Mouse (Mus musculus) C2C12 (cell line): ENCODE measurements around the gene Apol9b. TPM values are rescaled to one million over a fixed set of nuclear protein-coding genes. Genes with fewer than 3 reads are reported as not detected.

Source experiments
- H3K27me3 ChIP-seq: one replicate; pipeline ENCODE4 v1.6.1; 2011; ENCODE audit not compliant: control insufficient read depth, insufficient read depth, insufficient read length
- H3K36me3 ChIP-seq: one replicate; pipeline ENCODE4 v1.6.1; 2011; ENCODE audit not compliant: control insufficient read depth, insufficient read depth
- H3K4me3 ChIP-seq: one replicate; pipeline ENCODE4 v1.5.1; 2011; ENCODE audit warnings: mild to moderate bottlenecking, control low read depth; ENCODE audit not compliant: poor library complexity, insufficient read depth, severe bottlenecking
- H3K79me2 ChIP-seq: one replicate; pipeline ENCODE4 v1.6.1; 2011; ENCODE audit not compliant: control insufficient read depth, insufficient read depth
- H3K79me3 ChIP-seq: one replicate; pipeline ENCODE4 v1.6.1; 2011; ENCODE audit warnings: low read depth, control low read depth
- H3ac ChIP-seq: one replicate; pipeline ENCODE3; 2011; ENCODE audit warnings: low read depth; ENCODE audit not compliant: control insufficient read depth, insufficient read length
- CEBPB ChIP-seq: IDR thresholded peaks from one replicate; pipeline ENCODE4 v1.6.1; 2011; ENCODE audit warnings: low read depth, mild to moderate bottlenecking, control low read depth, moderate library complexity
- CTCF ChIP-seq: IDR thresholded peaks from one replicate; pipeline ENCODE4 v1.5.1; 2011; ENCODE audit not compliant: control insufficient read depth, insufficient read depth, insufficient read length
- FOSL1 ChIP-seq: IDR thresholded peaks from one replicate; pipeline ENCODE4 v1.8.0; 2011; ENCODE audit warnings: mild to moderate bottlenecking, low read length; ENCODE audit not compliant: poor library complexity, insufficient read depth, severe bottlenecking
- MAX ChIP-seq: IDR thresholded peaks from one replicate; pipeline ENCODE4 v1.6.1; 2011; ENCODE audit warnings: mild to moderate bottlenecking, control low read depth
- MYOD1 ChIP-seq: IDR thresholded peaks from one replicate; pipeline ENCODE4 v1.6.1; 2011; ENCODE audit warnings: low read depth; ENCODE audit not compliant: control insufficient read depth, insufficient read length
- MYOG ChIP-seq: IDR thresholded peaks from one replicate; pipeline ENCODE4 v1.6.1; 2011; ENCODE audit not compliant: control insufficient read depth, insufficient read length; ENCODE audit errors: extremely low read depth
- USF1 ChIP-seq: IDR thresholded peaks from one replicate; pipeline ENCODE4 v1.6.1; 2011; ENCODE audit warnings: low read depth, mild to moderate bottlenecking, control low read depth, moderate library complexity
- polyA plus RNA-seq: library from polyadenylated mRNA; unstranded; fragments of >200 nt; fragmentation: generic; extraction: Trizol; gene quantifications from one replicate; pipeline ENCODE4 v1.2.1, GENCODE M21; 2012; ENCODE audit warnings: missing spikeins

Apol9b gene
- polyA plus RNA-seq, 1 experiment: 49.1 TPM

DNA sequence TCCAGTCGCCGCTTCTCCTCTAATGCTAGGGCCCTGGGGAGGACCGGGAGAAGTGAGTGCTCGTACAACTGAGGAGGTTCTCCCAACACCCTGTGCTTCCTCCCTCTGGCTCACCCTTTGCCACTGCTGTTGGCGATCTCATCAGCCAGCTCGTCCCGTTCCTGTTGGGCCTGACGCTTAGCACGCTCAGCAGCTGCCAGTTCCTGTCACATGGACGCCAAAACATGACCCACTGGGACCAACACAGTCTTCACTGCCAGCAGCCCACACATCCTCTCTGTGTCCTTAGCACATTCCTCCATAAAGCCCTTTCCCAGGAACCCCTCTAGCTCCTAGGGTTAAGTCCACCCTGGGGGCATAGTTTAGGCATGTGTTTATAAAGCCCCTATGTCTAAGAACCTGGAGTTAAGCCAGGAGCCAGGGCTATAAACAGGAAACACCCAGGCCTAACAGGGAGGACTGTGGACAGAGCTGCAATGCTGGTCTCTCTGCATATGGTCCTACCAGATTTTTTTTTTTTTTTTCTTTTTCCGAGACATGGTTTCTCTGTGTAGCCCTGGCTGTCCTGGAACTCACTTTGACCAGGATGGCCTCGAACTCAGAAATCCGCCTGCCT is 35.7 kb downstream of the Apol9b start:
- Histone ChIP-seq H3K4me3 (no peak overlapping the region), H3ac (peak overlapping the region; percentile 10), H3K79me3 (peaks cover 2% of the 10 kb centered on the region), H3K27me3 (no peaks in the 10 kb centered on the region), H3K79me2 (peaks cover 31% of the 10 kb centered on the region), H3K36me3 (peaks cover 99% of the 10 kb centered on the region)
- TF ChIP-seq FOSL1 (no peak), MYOD1 (peak; percentile 38)

DNA sequence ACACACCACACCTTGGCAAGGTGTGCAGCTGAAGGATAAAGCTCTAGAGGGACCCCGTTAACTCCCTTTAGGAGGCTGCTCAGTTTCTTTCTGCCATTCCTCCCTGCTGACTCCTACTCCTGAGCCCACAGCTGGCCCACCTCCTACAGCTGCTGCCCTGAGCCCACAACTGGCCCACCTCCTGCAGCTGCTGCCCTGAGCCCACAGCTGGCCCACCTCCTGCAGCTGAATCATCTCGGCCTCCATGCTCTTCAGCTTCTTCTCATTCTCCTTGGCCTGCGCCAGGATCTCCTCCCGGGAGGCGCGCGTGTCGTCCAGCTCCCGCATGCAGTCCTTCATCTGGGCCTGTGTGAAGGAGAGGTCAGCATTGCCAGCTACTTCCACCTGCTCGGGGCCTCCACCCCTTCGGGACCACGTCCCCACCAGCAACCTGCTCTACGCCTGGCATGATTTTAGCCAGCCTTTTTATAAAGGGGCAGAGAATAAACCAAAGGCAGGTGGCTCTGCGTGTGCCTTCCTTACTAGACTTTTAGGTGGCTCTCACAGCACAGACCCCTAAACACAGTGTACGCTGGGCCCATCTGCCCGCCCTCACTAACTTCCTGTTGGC is 36.8 kb downstream of the Apol9b start:
- H3ac ChIP-seq: no peak overlapping the region
- H3K27me3 ChIP-seq: no peaks in the 10 kb centered on the region
- peaks cover 100% of the 10 kb centered on the region for H3K36me3 ChIP-seq

DNA sequence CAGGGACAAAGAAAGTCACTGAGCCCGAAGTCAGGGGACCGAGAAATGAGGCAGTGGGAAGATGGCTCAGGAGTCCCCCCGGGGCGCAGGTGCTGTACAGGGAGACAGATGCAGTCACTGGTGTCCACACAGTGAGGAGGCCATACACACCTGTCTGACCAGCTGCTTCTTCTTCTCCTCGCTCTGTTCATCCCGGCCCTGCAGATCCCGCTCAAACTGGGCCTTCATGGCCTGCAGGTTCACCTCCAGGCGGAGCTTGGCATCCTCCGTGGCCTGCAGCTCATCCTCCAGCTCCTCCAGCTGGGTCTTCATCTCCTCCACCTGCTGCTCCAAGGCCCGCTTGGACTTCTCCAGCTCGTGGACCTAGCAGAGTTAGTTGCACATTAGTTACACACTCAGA is 38.1 kb downstream of the Apol9b start:
- TF ChIP-seq CEBPB: no peak
- TF ChIP-seq MYOG: no peak
- no peak for TF ChIP-seq MAX
- no peak for TF ChIP-seq USF1
- no peak for TF ChIP-seq CTCF
- TF ChIP-seq FOSL1: no peak
- TF ChIP-seq MYOD1: no peak
- Histone ChIP-seq H3K79me3 (peaks cover 2% of the 10 kb centered on the region), H3K27me3 (no peaks in the 10 kb centered on the region), H3K79me2 (peaks cover 49% of the 10 kb centered on the region), H3K36me3 (peaks cover 100% of the 10 kb centered on the region), H3K4me3 (no peak overlapping the region), H3ac (no peak overlapping the region)

More for the DNA sequence above, 36.8 kb downstream of the Apol9b start:
- TF ChIP-seq CEBPB (no peak), MYOD1 (peak; percentile 85), MAX (no peak)
- peaks cover 37% of the 10 kb centered on the region for H3K79me2 ChIP-seq
- no peak overlapping the region for H3K4me3 ChIP-seq
- H3K79me3 ChIP-seq: peaks cover 2% of the 10 kb centered on the region

DNA sequence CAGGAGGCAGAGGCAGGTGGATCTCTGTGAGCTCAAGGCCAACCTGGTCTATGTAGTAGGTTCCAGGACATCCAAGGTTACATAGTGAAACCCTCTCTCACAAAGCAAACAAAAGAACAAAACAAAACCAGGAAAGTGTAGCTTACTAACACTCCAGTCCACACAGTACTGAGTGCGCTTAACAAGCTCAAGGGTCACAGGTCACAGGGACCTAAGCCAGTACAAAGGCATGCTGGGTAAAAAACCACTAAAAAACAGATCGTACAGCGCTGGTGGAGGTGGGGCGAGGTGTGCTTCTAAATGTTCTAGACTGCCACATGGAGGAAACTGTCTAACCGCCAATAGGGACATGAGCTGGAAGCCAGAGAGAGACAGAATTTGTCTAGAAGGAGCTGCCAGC is 41.5 kb downstream of the Apol9b start:
- no peak overlapping the region for H3ac ChIP-seq
- H3K4me3 ChIP-seq: no peak overlapping the region
- no peak for TF ChIP-seq CEBPB
- TF ChIP-seq FOSL1: no peak
- no peak for TF ChIP-seq MYOG
- TF ChIP-seq MYOD1: no peak
- TF ChIP-seq USF1: no peak
- no peak for TF ChIP-seq CTCF
- TF ChIP-seq MAX: no peak
- H3K79me3 ChIP-seq: peaks cover 8% of the 10 kb centered on the region
- H3K36me3 ChIP-seq: peaks cover 100% of the 10 kb centered on the region
- H3K27me3 ChIP-seq: no peaks in the 10 kb centered on the region
- peaks cover 75% of the 10 kb centered on the region for H3K79me2 ChIP-seq

DNA sequence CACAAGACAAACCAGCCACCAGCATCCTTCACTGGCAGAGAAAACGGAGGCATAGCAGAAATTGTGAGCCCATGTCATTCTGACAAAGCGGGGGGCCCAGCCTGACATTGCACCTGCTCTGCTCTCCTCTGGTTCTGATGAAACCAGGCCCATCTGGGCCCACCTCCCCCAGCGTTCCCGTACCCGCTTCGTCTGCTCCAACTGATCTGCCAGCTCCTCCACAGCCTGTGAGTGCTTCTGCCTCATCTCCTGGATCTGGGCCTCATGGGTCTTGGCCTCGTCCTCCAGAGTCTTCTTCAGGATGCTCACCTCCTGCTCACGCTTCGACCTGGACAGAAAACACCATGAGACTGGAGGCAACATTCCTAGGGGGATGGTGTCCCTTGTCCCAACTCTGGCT is 42.1 kb downstream of the Apol9b start:
- peaks cover 100% of the 10 kb centered on the region for H3K36me3 ChIP-seq
- no peak overlapping the region for H3ac ChIP-seq
- peaks cover 75% of the 10 kb centered on the region for H3K79me2 ChIP-seq
- TF ChIP-seq CTCF (no peak), CEBPB (no peak), MYOD1 (no peak), MAX (no peak), FOSL1 (no peak), USF1 (no peak), MYOG (no peak)
- no peaks in the 10 kb centered on the region for H3K27me3 ChIP-seq
- no peak overlapping the region for H3K4me3 ChIP-seq
- H3K79me3 ChIP-seq: peaks cover 8% of the 10 kb centered on the region

DNA sequence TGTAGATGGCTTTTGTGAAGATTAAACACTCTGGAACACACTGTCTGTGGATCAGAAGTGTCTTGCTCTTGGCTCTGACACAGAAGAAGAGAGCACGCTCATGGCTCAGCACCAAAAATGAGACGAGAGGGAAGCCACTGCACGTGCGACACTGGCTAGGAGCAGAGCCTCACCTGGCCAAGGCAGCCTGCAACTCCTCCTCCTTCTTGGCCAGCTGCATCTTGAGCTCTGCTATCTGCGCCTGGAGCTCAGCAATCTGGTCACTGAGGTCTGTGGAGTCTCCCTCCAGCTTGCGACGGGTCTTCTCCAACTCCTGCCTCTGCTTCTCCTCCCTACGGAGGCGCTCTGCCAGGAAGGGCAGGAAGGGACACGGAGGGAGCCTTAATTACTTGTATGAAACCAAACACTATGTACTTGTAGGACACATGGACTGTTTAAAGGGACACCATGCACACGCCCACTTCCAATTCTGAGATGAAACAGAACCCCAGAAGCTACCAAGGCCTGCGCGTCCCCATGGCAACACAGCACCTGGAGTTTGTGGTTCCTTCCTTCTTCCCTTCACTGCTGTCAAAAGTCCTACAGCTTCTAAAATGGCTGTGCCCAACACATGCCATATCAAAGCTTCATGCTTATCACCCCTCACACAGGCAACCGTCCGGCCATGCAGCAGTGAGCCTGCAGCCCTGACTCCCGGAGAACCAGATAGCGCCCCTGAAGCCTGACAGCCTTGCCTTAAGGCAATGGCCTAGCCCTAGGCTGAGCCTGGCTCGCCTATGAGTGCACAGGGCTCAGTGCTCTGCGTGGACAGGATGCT is 44.5 kb downstream of the Apol9b start:
- H3K27me3 ChIP-seq: no peaks in the 10 kb centered on the region
- H3K79me3 ChIP-seq: peaks cover 6% of the 10 kb centered on the region
- peaks cover 100% of the 10 kb centered on the region for H3K36me3 ChIP-seq
- H3ac ChIP-seq: no peak overlapping the region
- peaks cover 78% of the 10 kb centered on the region for H3K79me2 ChIP-seq
- H3K4me3 ChIP-seq: no peak overlapping the region
- TF ChIP-seq MAX: no peak
- TF ChIP-seq FOSL1: no peak
- no peak for TF ChIP-seq CTCF
- TF ChIP-seq MYOG: no peak
- no peak for TF ChIP-seq USF1
- TF ChIP-seq CEBPB: no peak
- no peak for TF ChIP-seq MYOD1
